Mouse (Mus musculus) limb, embryonic 13.5 days (tissue): ENCODE measurements around the gene Il4i1. TPM values are rescaled to one million over a fixed set of nuclear protein-coding genes. Genes with fewer than 3 reads are reported as not detected.

Experiments used
- ATAC-seq: fragments of 200-750 bp; cut with Nextera tagmentation; 2 replicates; pipeline ENCODE4 v1.8.0; 2017; ENCODE audit warnings: low read depth, moderate number of reproducible peaks, moderate TSS enrichment; ENCODE audit not compliant: low FRiP score
- H3K27ac ChIP-seq: fragments of 300-500 bp; sonication (generic); 2 replicates; pipeline ENCODE4 v1.5.1; 2015; ENCODE audit warnings: inconsistent platforms, mild to moderate bottlenecking, moderate library complexity
- H3K27me3 ChIP-seq: fragments of 300-500 bp; sonication (generic); 2 replicates; pipeline ENCODE4 v1.6.1; 2015; ENCODE audit warnings: mild to moderate bottlenecking, inconsistent platforms
- H3K36me3 ChIP-seq: fragments of 300-500 bp; sonication (generic); 2 replicates; pipeline ENCODE4 v1.6.1; 2015; ENCODE audit warnings: inconsistent platforms, mild to moderate bottlenecking, moderate library complexity
- H3K4me1 ChIP-seq: fragments of 300-500 bp; sonication (generic); 2 replicates; pipeline ENCODE4 v1.6.1; 2015; ENCODE audit warnings: inconsistent platforms
- H3K4me2 ChIP-seq: fragments of 300-500 bp; sonication (generic); replicated peaks from 2 replicates; pipeline ENCODE4 v1.6.1; 2015; ENCODE audit warnings: inconsistent platforms, mild to moderate bottlenecking, moderate library complexity
- H3K4me3 ChIP-seq: fragments of 300-500 bp; sonication (generic); 2 replicates; pipeline ENCODE4 v1.5.1; 2015; ENCODE audit warnings: moderate library complexity, mild to moderate bottlenecking, inconsistent platforms
- H3K9ac ChIP-seq: fragments of 300-500 bp; sonication (generic); 2 replicates; pipeline ENCODE4 v1.6.1; 2015; ENCODE audit warnings: mild to moderate bottlenecking, inconsistent platforms
- H3K9me3 ChIP-seq: fragments of 300-500 bp; sonication (generic); 2 replicates; pipeline ENCODE4 v1.6.1; 2016; ENCODE audit warnings: inconsistent platforms
- WGBS: fragments of 180-500 bp; shearing (Covaris S2); methylation state at CpG from one replicate; pipeline ENCODE4 v1.1.7; 2015; 5-methylcytosine and 5-hydroxymethylcytosine counted together
- polyA plus RNA-seq: library from polyadenylated mRNA; unstranded; fragments of >200 nt; fragmentation: Nextera tagmentation; extraction: Ambion mirVana; gene quantifications from 2 replicates; pipeline ENCODE4 v1.2.1, GENCODE M21; 2015

The Il4i1 gene
- polyA plus RNA-seq, 1 experiment from 2014 or later, result 2.5 TPM

GRCm38 (mm10) chr7:44851625-44852234, 35.5 kb downstream of the Il4i1 start:
- Histone ChIP-seq H3K9me3 (no peaks in the 10 kb centered on the region), H3K4me1 (peaks cover 69% of the 10 kb centered on the region), H3K27me3 (no peaks in the 10 kb centered on the region), H3K27ac (no peak overlapping the region), H3K36me3 (peaks cover 24% of the 10 kb centered on the region), H3K9ac (no peak overlapping the region), H3K4me2 (no peak overlapping the region), H3K4me3 (peak overlapping the region; percentile 79; the same call in 1 of the 2 replicates)
- ATAC-seq, result no peak
- 92% methylated on average over 12 of the region's 12 CpGs for WGBS

GRCm38 (mm10) chr7:44852259-44853027, 36.3 kb downstream of the Il4i1 start:
- no peak overlapping the region for H3K27ac ChIP-seq
- H3K36me3 ChIP-seq, result peaks cover 22% of the 10 kb centered on the region
- peaks cover 67% of the 10 kb centered on the region for H3K4me1 ChIP-seq
- H3K27me3 ChIP-seq, result no peaks in the 10 kb centered on the region
- no peaks in the 10 kb centered on the region for H3K9me3 ChIP-seq
- WGBS, result 87% methylated on average over 36 of the region's 36 CpGs
- ATAC-seq, result no peak
- H3K9ac ChIP-seq, result no peak overlapping the region
- no peak overlapping the region for H3K4me2 ChIP-seq
- H3K4me3 ChIP-seq, result no peak overlapping the region

GRCm38 (mm10) chr7:44853065-44853464, 36.9 kb downstream of the Il4i1 start:
- no peaks in the 10 kb centered on the region for H3K9me3 ChIP-seq
- H3K4me2 ChIP-seq, result peak overlapping the region; percentile 90
- no peak overlapping the region for H3K27ac ChIP-seq
- WGBS, result 89% methylated on average over 2 of the region's 2 CpGs
- H3K4me1 ChIP-seq, result peaks cover 67% of the 10 kb centered on the region
- H3K4me3 ChIP-seq, result peak overlapping the region; percentile 56; the same call in 1 of the 2 replicates
- peak overlapping the region; percentile 40; the same call in 1 of the 2 replicates for H3K9ac ChIP-seq
- no peaks in the 10 kb centered on the region for H3K27me3 ChIP-seq
- ATAC-seq, result no peak
- peaks cover 22% of the 10 kb centered on the region for H3K36me3 ChIP-seq

GRCm38 (mm10) chr7:44853596-44854355, 37.6 kb downstream of the Il4i1 start:
- Histone ChIP-seq H3K4me3 (peak overlapping the region; percentile 56), H3K4me1 (peaks cover 73% of the 10 kb centered on the region), H3K27ac (peak overlapping the region; percentile 93), H3K9ac (peak overlapping the region; percentile 73), H3K36me3 (peaks cover 22% of the 10 kb centered on the region), H3K27me3 (no peaks in the 10 kb centered on the region), H3K9me3 (no peaks in the 10 kb centered on the region), H3K4me2 (peak overlapping the region; percentile 90)
- WGBS, result 27% methylated on average over 26 of the region's 26 CpGs
- no peak for ATAC-seq

DNA sequence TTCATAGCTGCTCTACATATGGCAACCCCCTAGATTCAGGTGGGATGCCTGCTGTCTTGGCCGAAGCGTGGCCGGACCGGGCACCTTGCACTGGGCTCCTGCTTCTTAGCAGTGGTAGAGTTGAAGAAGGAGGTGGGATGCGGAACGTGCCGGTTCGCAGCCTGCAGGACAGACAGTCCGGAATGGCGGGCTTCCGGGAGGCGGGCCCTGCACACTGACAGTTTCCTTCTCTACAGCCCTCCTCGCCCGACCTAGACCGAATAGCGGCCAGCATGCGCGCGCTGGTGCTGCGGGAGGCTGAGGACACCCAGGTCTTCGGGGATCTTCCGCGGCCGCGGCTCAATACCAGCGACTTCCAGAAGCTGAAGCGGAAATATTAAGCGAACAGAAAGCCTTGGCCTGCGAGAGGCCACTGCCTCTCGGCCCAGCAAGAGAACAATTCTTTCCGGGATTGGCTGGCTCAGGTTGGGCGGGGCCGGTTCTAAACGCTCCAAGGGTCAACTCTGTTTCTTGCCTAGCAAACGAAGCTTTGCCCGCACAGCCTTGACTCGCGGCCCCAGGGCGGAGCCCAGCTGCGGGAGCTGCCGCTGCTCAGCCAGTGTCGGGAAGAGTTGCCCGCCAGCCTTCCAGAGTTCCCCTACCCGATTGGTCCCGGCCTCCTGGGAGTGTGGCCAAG, 38.3 kb downstream of the Il4i1 start:
- Histone ChIP-seq H3K27me3 (no peaks in the 10 kb centered on the region), H3K4me2 (peak overlapping the region; percentile 90), H3K4me3 (peak overlapping the region; percentile 56), H3K36me3 (peaks cover 22% of the 10 kb centered on the region), H3K4me1 (peaks cover 73% of the 10 kb centered on the region), H3K27ac (peak overlapping the region; percentile 93), H3K9me3 (no peaks in the 10 kb centered on the region), H3K9ac (peak overlapping the region; percentile 73)
- WGBS, result under 1% methylated on average over 42 of the region's 45 CpGs
- ATAC-seq, result peak; percentile 17

DNA sequence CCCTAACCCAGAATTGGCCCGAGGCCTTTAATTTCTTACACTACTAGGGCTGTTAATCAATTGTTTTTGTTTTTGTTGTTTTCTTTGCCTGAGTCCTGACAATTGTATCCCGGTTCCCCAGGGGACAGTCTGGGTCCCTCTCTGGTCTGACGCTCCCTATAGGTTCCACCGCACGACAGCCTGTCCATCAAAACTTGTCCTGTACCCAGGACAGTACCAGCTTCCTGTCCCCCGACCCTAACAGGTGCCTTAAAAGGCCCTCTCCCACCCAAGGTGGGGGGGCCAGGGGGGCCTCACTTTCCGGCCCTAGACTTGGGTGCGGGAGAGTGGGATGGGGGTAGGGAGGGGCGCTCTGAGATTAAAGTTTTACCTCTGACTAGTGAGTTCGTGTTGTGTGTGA, 38.8 kb downstream of the Il4i1 start:
- ATAC-seq, result no peak
- Histone ChIP-seq H3K4me3 (peak overlapping the region; percentile 56), H3K27ac (peak overlapping the region; percentile 93), H3K27me3 (no peaks in the 10 kb centered on the region), H3K4me1 (peaks cover 73% of the 10 kb centered on the region), H3K4me2 (peak overlapping the region; percentile 90), H3K9me3 (no peaks in the 10 kb centered on the region), H3K36me3 (peaks cover 27% of the 10 kb centered on the region), H3K9ac (peak overlapping the region; percentile 73)
- WGBS, result 44% methylated on average over 10 of the region's 10 CpGs

DNA sequence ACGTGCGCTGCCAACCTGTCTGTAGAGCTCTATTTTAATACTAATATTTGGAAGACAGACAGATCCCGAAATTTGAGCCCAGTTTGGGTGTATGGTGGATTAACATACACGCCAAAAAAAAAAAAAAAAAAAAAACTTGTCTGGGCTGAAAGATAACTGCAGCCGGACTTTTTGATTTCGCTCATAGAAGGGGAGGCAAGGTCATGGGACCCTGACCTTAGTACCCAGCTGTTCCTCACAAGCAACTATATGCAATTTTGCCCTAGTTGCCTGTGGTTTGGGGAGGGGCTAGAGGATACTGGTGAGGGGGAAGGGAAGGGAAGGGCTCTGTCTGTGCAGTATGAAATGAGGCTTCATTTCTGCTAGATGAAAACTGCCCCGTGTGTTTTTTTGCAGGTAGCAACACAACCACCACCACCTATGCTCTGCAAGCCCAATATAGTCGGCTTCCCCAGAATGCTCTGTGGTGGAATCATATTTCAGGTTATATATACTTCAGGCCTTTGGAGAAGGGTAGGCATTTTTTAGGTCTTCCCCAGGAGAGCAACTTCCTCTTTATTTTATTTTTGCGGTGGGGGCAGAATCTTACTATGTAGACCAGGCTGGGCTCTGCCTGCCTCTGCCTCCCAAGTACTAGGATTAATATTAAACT, 40.2 kb downstream of the Il4i1 start:
- Histone ChIP-seq H3K4me2 (peak overlapping the region; percentile 94), H3K4me1 (peaks cover 62% of the 10 kb centered on the region), H3K27ac (peak overlapping the region; percentile 90; the same call in 1 of the 2 replicates), H3K9ac (no peak overlapping the region), H3K27me3 (no peaks in the 10 kb centered on the region), H3K36me3 (peaks cover 32% of the 10 kb centered on the region), H3K4me3 (peak overlapping the region; percentile 78), H3K9me3 (no peaks in the 10 kb centered on the region)
- ATAC-seq, result no peak
- WGBS, result 62% methylated on average over 9 of the region's 9 CpGs

- H3K27ac ChIP-seq, result peak within 1 kb of the TSS; percentile 90
- peak; percentile 45; the same call in 1 of the 2 replicates for ATAC-seq
- 1% methylated on average over 32 of the region's 32 CpGs for WGBS
Measured at GRCm38 (mm10) chr7:44857042-44857552, 40.9 kb downstream of the Il4i1 start, which contains the start of gene Pnkp. Pnkp (plus strand) TSS chr7:44857139.

DNA sequence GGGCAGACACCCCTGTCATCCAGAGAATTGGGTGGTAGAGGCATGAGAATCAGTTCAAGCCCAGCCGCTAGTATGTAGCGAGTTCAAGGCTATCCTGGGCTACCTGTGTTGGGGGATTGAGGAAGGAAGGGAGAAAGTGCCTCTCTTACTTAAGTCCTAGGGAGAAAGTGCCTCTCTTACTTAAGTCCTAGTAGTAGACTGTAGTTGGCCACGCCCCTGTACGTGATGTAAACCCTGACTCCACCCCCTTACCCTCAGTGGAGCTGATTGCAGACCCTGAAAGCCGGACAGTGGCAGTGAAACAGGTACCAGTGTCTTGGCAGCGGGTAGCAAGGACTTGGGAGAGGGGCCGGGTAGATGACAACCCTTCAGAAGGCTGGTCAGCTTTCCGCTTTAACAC, 41.7 kb downstream of the Il4i1 start:
- Histone ChIP-seq H3K4me3 (peak overlapping the region; percentile 78), H3K27ac (peak overlapping the region; percentile 90), H3K9ac (peak overlapping the region; percentile 82), H3K36me3 (peaks cover 38% of the 10 kb centered on the region), H3K4me1 (peaks cover 51% of the 10 kb centered on the region), H3K27me3 (no peaks in the 10 kb centered on the region), H3K9me3 (no peaks in the 10 kb centered on the region), H3K4me2 (peak overlapping the region; percentile 94)
- no peak for ATAC-seq
- WGBS, result 24% methylated on average over 8 of the region's 8 CpGs

More at GRCm38 (mm10) chr7:44857042-44857552, 40.9 kb downstream of the Il4i1 start, which contains the start of gene Pnkp:
- Histone ChIP-seq H3K4me3 (peak within 1 kb of the TSS; percentile 78), H3K4me1 (peaks cover 58% of the 10 kb centered on the region), H3K9ac (peak within 1 kb of the TSS; percentile 82), H3K36me3 (peaks cover 36% of the 10 kb centered on the region), H3K9me3 (no peaks in the 10 kb centered on the region), H3K27me3 (no peaks in the 10 kb centered on the region), H3K4me2 (peak within 1 kb of the TSS; percentile 94)

GRCm38 (mm10) chr7:44859896-44860295, 43.7 kb downstream of the Il4i1 start:
- 92% methylated on average over 11 of the region's 11 CpGs for WGBS
- Histone ChIP-seq H3K36me3 (peaks cover 48% of the 10 kb centered on the region), H3K4me2 (no peak overlapping the region), H3K4me1 (peaks cover 36% of the 10 kb centered on the region), H3K9me3 (no peaks in the 10 kb centered on the region), H3K4me3 (no peak overlapping the region), H3K27me3 (no peaks in the 10 kb centered on the region), H3K27ac (no peak overlapping the region), H3K9ac (no peak overlapping the region)
- ATAC-seq, result no peak
